Mouse (Mus musculus) erythroblast, embryonic 14.5 days (primary cell): Measurements from ENCODE around the gene Pianp. TPM values are rescaled to one million over a fixed set of nuclear protein-coding genes. Genes with fewer than 3 reads are reported as not detected.

Experiments used
- H3K27me3 ChIP-seq: 2 replicates; pipeline ENCODE4 v1.6.1; 2012; ENCODE audit warnings: inconsistent platforms; ENCODE audit not compliant: control insufficient read depth
- H3K36me3 ChIP-seq: 2 replicates; pipeline ENCODE4 v1.6.1; 2012; ENCODE audit warnings: mild to moderate bottlenecking, inconsistent platforms; ENCODE audit not compliant: control insufficient read depth
- H3K4me1 ChIP-seq: 2 replicates; pipeline ENCODE4 v1.6.1; 2012; ENCODE audit warnings: inconsistent platforms; ENCODE audit not compliant: control insufficient read depth
- H3K4me3 ChIP-seq: replicated peaks from 2 replicates; pipeline ENCODE3; 2012; ENCODE audit warnings: moderate library complexity, mild to moderate bottlenecking, inconsistent platforms
- H3K9me3 ChIP-seq: 2 replicates; pipeline ENCODE4 v1.6.1; 2012; ENCODE audit warnings: low read length, inconsistent platforms, mixed read lengths; ENCODE audit not compliant: control insufficient read depth
- GATA1 ChIP-seq: IDR thresholded peaks from 2 replicates; pipeline ENCODE4 v1.6.1; 2012; ENCODE audit warnings: low read length, inconsistent platforms, mixed read lengths
- TAL1 ChIP-seq: IDR thresholded peaks from 3 replicates; pipeline ENCODE4 v1.6.1; 2012; ENCODE audit warnings: low read length, inconsistent platforms, mixed read lengths
- polyA plus RNA-seq: library from polyadenylated mRNA; stranded (reverse); fragments of >175 nt; gene quantifications from 2 replicates; pipeline ENCODE4 v1.2.3, GENCODE M21; 2012

The Pianp gene
- polyA plus RNA-seq, 1 experiment = not detected

DNA sequence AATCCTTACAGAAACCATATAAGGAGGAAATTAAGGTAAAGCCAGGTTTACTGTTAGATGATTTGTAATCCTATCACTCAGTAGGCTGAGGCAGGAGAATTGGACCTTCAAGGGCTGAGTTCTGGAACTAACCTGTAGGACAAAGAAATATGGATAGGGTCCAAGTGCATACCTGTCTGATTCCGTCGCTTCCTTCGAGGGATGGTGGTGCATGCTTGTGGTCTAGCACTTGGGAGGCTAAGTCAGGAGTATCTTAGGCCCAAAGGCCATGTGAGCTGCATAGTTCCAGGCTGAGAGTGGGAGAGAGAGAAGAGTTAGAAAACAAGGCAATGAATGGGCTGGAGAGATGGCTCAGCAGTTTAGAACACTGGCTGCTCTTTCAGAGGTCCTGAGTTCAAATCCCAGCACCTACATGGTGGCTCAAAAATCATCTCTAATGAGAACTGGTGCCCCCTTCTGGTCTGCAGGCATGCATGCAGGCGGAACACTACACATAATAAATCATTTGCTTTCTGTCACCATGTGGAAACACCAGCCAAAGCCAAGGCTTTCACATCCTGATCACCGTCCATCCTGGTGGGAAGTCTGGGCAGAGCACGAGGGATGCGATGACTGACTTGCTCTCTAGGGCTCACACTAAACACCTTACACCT lies 29.9 kb upstream of the Pianp start:
- H3K4me3 ChIP-seq = peak overlapping the region; percentile 85
- peaks cover 5% of the 10 kb centered on the region; the same call in 1 of the 2 replicates for H3K27me3 ChIP-seq
- H3K36me3 ChIP-seq = peaks cover 19% of the 10 kb centered on the region
- H3K9me3 ChIP-seq = peaks cover 2% of the 10 kb centered on the region; the same call in 1 of the 2 replicates
- TF ChIP-seq GATA1 = no peak
- TF ChIP-seq TAL1 = no peak
- H3K4me1 ChIP-seq = peaks cover 26% of the 10 kb centered on the region

DNA sequence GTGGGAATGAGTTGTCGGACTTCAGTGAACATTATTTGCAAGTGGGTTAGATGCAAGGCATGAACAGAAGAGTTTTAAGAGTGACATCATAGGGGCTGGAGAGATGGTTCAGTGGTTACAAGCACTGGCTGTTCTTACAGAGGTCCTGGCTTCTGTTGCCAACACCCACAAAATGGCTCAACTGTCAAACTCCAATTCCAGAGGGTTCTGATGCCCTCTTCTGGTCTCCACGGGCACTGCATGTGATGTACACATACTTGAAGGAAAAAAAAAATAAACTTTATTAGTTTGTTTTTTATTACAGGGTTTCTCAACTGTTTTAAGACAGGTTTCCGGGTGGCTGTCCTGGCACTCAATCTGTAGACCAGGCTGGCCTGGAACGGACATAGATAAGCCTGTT lies 28.7 kb upstream of the Pianp start:
- peaks cover 11% of the 10 kb centered on the region for H3K36me3 ChIP-seq
- H3K4me1 ChIP-seq = peaks cover 26% of the 10 kb centered on the region
- H3K4me3 ChIP-seq = no peak overlapping the region
- H3K27me3 ChIP-seq = peaks cover 5% of the 10 kb centered on the region; the same call in 1 of the 2 replicates
- peaks cover 2% of the 10 kb centered on the region; the same call in 1 of the 2 replicates for H3K9me3 ChIP-seq
- TF ChIP-seq GATA1 (no peak), TAL1 (no peak)

DNA sequence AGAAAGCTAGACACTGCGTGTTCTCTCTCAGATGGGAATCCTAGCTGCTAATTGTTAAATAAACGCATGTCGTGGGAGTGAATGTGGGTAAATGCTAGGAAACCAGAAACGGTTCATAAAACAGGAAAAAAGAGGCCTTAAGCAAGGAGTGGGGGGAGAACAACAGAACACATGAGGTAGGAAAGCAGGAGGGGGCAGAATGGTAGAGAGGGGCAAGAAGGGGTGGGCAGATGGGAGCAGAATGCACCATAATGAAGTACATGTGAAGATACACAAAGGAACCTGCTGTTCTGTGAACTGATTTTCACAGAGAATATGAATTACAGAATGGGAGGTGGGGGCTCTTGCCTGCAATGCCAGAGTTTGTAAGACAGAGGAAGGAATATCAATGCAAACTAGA lies 4.3 kb upstream of the Pianp start:
- Histone ChIP-seq H3K4me3 (no peak overlapping the region), H3K27me3 (peaks cover 74% of the 10 kb centered on the region), H3K36me3 (peaks cover 2% of the 10 kb centered on the region; the same call in 1 of the 2 replicates), H3K9me3 (peaks cover 21% of the 10 kb centered on the region), H3K4me1 (peaks cover 8% of the 10 kb centered on the region)
- TF ChIP-seq GATA1 (no peak), TAL1 (no peak)

DNA sequence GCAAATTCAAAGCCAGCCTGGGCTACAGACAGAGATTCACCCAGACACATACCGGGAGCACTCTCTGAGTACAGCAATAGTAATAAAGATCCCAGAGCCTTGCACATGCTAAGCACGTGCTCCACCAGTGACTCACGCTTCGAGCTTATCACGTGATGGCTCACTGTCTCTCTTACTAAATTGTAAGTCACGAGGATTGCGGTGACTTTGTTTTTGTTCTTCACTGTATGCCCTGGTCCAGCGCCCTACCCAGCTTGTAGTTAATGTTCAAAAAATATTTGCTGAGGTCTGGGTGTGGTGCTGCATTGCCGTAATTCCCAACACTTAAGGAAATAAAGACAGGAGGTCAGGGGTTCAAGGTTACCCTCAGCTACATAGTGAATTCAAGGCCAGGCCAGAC lies 3.1 kb upstream of the Pianp start:
- TF ChIP-seq TAL1 (no peak), GATA1 (no peak)
- no peak overlapping the region for H3K4me3 ChIP-seq
- peaks cover 2% of the 10 kb centered on the region; the same call in 1 of the 2 replicates for H3K36me3 ChIP-seq
- peaks cover 82% of the 10 kb centered on the region for H3K27me3 ChIP-seq
- H3K9me3 ChIP-seq = peaks cover 23% of the 10 kb centered on the region
- peaks cover 10% of the 10 kb centered on the region for H3K4me1 ChIP-seq

DNA sequence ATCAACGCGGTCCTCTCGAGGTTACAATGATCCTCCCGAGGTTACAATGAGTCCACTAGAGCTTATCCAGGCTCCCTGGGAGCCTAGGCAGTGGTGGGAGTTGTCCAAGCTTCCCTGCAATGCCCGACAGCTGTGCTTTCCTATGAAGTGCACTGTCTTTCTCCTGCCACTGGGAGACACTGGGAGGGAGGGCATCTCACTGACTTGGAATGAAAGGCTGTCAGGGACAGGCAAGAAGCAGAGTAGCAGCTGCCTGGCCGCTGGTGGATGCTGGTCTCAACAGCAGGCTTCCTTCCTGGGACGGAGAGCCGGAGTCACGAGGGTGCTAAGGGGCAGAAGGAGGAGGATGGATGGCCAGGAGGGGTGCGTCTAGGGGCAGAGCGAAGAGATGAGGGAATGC lies 2.6 kb upstream of the Pianp start:
- Histone ChIP-seq H3K36me3 (peaks cover 2% of the 10 kb centered on the region; the same call in 1 of the 2 replicates), H3K4me1 (peaks cover 10% of the 10 kb centered on the region), H3K4me3 (no peak overlapping the region), H3K9me3 (peaks cover 23% of the 10 kb centered on the region), H3K27me3 (peaks cover 87% of the 10 kb centered on the region)
- TF ChIP-seq TAL1 (no peak), GATA1 (no peak)

DNA sequence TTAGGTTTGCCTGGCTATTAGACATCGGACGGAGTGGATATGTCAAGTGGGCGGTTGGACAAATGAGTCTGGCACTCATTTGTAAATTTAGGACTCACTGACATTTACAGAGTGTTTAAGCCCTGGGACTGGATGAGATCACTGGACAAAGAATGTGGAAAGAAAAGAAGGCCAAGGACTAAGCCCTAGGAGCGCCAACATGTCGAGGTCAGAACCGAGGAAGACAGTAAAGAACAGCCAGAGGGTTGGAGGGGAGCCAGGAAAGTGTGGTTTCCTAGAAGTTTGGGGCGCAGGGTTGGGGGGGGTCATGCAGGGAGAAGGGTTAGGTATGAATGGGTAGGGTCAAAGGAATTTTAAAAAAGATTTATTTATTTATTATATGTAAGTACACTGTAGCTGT lies 1.2 kb upstream of the Pianp start:
- no peaks in the 10 kb centered on the region for H3K36me3 ChIP-seq
- H3K4me3 ChIP-seq = no peak overlapping the region
- H3K27me3 ChIP-seq = peaks cover 93% of the 10 kb centered on the region
- peaks cover 10% of the 10 kb centered on the region for H3K4me1 ChIP-seq
- peaks cover 16% of the 10 kb centered on the region for H3K9me3 ChIP-seq
- TF ChIP-seq TAL1 = no peak
- TF ChIP-seq GATA1 = no peak

DNA sequence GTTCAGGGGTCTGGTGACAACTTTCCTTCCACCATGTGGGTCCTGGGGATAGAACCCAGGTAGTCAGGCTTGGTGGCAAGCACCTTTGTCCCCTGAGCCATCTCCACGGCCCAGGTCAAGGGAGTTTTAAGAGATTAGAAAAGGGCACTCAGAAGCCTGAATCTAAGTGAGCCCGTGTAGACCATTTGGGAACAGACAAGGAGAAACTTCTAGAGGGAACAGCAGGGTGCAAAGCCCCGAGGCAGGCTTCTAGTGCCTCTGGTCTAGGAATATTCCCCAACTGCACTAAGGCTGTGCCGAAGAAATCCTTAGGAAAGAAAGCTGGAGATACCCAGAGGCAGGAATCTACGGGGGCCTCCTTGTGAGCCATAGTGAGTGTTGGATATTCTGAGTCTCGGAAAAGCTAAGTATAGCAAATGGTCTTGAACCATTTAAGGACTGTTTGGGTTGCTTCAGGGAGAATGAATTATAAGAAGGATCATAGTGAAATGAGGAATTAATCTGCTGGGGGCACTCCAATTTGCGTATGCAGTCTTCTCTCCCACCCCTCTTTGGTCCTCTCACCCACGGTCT lies 577 bp upstream of the Pianp start:
- Histone ChIP-seq H3K9me3 (peaks cover 10% of the 10 kb centered on the region; the same call in 1 of the 2 replicates), H3K27me3 (peaks cover 97% of the 10 kb centered on the region)

DNA sequence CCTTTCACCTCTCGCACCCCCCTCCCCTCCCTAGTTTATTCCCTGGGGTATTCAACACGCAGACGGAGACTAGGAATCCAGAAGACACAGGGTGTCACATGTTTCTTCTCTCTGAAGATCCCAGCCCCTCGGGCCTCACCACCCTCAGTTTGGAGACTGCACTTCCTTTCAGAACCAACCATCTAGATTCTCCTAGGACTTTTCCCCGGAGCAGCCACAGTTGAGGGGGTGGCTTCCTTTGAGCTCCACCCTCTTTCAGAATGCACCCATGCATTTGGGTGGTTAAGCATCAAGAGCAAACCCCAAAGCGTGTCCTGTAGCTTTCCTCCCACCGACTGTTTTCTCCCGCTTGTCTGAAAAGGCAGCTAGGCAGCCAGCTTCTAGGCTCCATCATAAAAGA lies 1.6 kb downstream of the Pianp start:
- TF ChIP-seq GATA1 (no peak), TAL1 (no peak)
- H3K4me3 ChIP-seq = no peak overlapping the region
- H3K27me3 ChIP-seq = peaks cover 99% of the 10 kb centered on the region

More for the DNA sequence above, 577 bp upstream of the Pianp start:
- H3K36me3 ChIP-seq = no peaks in the 10 kb centered on the region
- no peak for TF ChIP-seq TAL1
- H3K4me1 ChIP-seq = peaks cover 10% of the 10 kb centered on the region
- no peak overlapping the region for H3K4me3 ChIP-seq

DNA sequence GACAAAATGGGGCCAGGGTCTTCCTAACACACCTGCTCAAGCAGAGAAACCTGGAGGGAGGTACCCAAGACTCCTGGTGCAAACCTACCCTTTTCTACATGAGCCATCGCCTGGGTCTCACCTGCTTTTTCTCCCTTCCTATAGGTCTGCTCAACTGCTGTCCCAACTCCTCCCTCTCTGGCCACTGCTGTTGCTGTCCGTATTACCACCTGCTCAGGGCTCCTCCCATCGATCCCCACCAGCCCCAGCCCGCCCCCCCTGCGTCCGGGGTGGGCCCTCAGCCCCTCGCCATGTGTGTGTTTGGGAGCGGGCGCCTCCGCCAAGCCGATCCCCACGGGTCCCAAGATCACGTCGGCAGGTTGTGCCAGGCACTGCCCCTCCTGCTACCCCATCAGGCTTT lies 2.6 kb downstream of the Pianp start:
- H3K9me3 ChIP-seq = peaks cover 6% of the 10 kb centered on the region; the same call in 1 of the 2 replicates
- no peak overlapping the region for H3K4me3 ChIP-seq
- TF ChIP-seq GATA1 = no peak
- TF ChIP-seq TAL1 = no peak
- peaks cover 98% of the 10 kb centered on the region for H3K27me3 ChIP-seq
- H3K36me3 ChIP-seq = no peaks in the 10 kb centered on the region
- H3K4me1 ChIP-seq = peaks cover 10% of the 10 kb centered on the region

More for the DNA sequence above, 1.6 kb downstream of the Pianp start:
- peaks cover 10% of the 10 kb centered on the region for H3K4me1 ChIP-seq
- H3K36me3 ChIP-seq = no peaks in the 10 kb centered on the region
- peaks cover 6% of the 10 kb centered on the region; the same call in 1 of the 2 replicates for H3K9me3 ChIP-seq
